Mouse (Mus musculus): Measurements from ENCODE around the gene Gm21820. TPM values are rescaled to one million over a fixed set of nuclear protein-coding genes. Genes with fewer than 3 reads are reported as not detected.
"Not testable (repeated sequence)": the region's sequence is repeated elsewhere in the genome, so short reads cannot be mapped to it uniquely, and the experiment has no call there.

The Gm21820 gene
- polyA plus RNA-seq (2015; fragmentation: Nextera tagmentation; extraction: Ambion mirVana), result not detected in 2 replicates

- H3K9ac ChIP-seq; ATAC-seq (ENCODE audit: low read depth); H3K36me3 ChIP-seq; DNase-seq; H3K27ac ChIP-seq; H3K27me3 ChIP-seq; H3K9me3 ChIP-seq (replicated peaks); H3K4me2 ChIP-seq; H3K4me1 ChIP-seq (replicated peaks); H3K4me3 ChIP-seq (replicated peaks): not testable (repeated sequence)
- 50% methylated on average over 1 of the region's 1 CpGs for WGBS (ENCODE audit: insufficient replicate concordance)
Measured at GRCm38 (mm10) chrY:5249341-5249740, at the start of gene Gm21820. Gene Gm21820 (minus strand): TSS chrY:5249441.

Other genes with a start within 250 kb of the Gm21820 start
- not detected in 2 replicates for gene Gm20918, start 205.5 kb downstream of the Gm21820 start, polyA plus RNA-seq (2015; fragmentation: Nextera tagmentation; extraction: Ambion mirVana)

All from liver, embryonic 13.5 days (tissue).